Mouse (Mus musculus) adrenal gland, postnatal 25 days (tissue): ENCODE results near the gene Ywhab. TPM values are rescaled to one million over a fixed set of nuclear protein-coding genes. Genes with fewer than 3 reads are reported as not detected.

Experiments
- DNase-seq: peaks from one replicate; pipeline ENCODE4 v3.0.0; 2021; ENCODE audit warnings: mixed read lengths
- total RNA-seq: library from RNA; stranded (reverse); gene quantifications from 2 replicates; pipeline ENCODE4 v1.2.3, GENCODE M21; 2021

Gene Ywhab
- total RNA-seq, 1 experiment from 2014 or later, result 241 TPM

GRCm38 (mm10) chr2:164009227-164009626 is 14.5 kb downstream of the Ywhab start:
- DNase-seq, result no peak

- DNase-seq, result no peak
These were observed 15.7 kb downstream of the Ywhab start for GRCm38 (mm10) chr2:164010496-164010895.

- no peak for DNase-seq
These were observed 16.2 kb downstream of the Ywhab start for GRCm38 (mm10) chr2:164010944-164011343.

- DNase-seq, result no peak
These were observed 20.5 kb downstream of the Ywhab start for GRCm38 (mm10) chr2:164015304-164015703.

- no peak for DNase-seq
These were observed 24.1 kb downstream of the Ywhab start for GRCm38 (mm10) chr2:164018910-164019309.

GRCm38 (mm10) chr2:164019943-164020342 is 25.2 kb downstream of the Ywhab start:
- no peak for DNase-seq

- DNase-seq, result no peak
These were observed 27.3 kb downstream of the Ywhab start for GRCm38 (mm10) chr2:164022104-164022503.

GRCm38 (mm10) chr2:164025150-164025549 is 30.4 kb downstream of the Ywhab start, which contains the start of gene Pabpc1l:
Gene Pabpc1l, plus strand, starts transcription at chr2:164025450.
- DNase-seq, result no peak

- DNase-seq, result no peak
These were observed 36.4 kb downstream of the Ywhab start for GRCm38 (mm10) chr2:164031147-164031546.

GRCm38 (mm10) chr2:164032973-164033372 is 38.2 kb downstream of the Ywhab start:
- no peak for DNase-seq

- no peak for DNase-seq
These were observed 41.8 kb downstream of the Ywhab start for GRCm38 (mm10) chr2:164036520-164037019.

- no peak for DNase-seq
These were observed 43.8 kb downstream of the Ywhab start for GRCm38 (mm10) chr2:164038407-164039028.

- DNase-seq, result no peak
These were observed 46.2 kb downstream of the Ywhab start for GRCm38 (mm10) chr2:164040949-164041348.

GRCm38 (mm10) chr2:164041523-164041922 is 46.8 kb downstream of the Ywhab start:
- no peak for DNase-seq

- peak; percentile 26 for DNase-seq
These were observed 52.5 kb downstream of the Ywhab start for GRCm38 (mm10) chr2:164047197-164047690.

GRCm38 (mm10) chr2:164053767-164054166 is 59.0 kb downstream of the Ywhab start:
- peak; percentile 68 for DNase-seq

- no peak for DNase-seq
These were observed 59.9 kb downstream of the Ywhab start for GRCm38 (mm10) chr2:164054671-164055070.

- no peak for DNase-seq
These were observed 65.0 kb downstream of the Ywhab start for GRCm38 (mm10) chr2:164059634-164060235.

Other genes with a start within 250 kb of the Ywhab start
- gene Ada, start 244.7 kb upstream of the Ywhab start, total RNA-seq, result 2.8 and 3.6 TPM in 2 replicates
- not detected in 2 replicates for gene Ccn5, start 174.1 kb upstream of the Ywhab start, total RNA-seq
- not detected in 2 replicates for gene Kcnk15, start 141.3 kb upstream of the Ywhab start, total RNA-seq
- 182 and 190 TPM in 2 replicates for gene Rims4, start 76.3 kb upstream of the Ywhab start, total RNA-seq
- gene Pabpc1l, start 30.5 kb downstream of the Ywhab start, total RNA-seq, result 0.48 and 2.2 TPM in 2 replicates
- gene Stk4, start 75.4 kb downstream of the Ywhab start, total RNA-seq, result 34.7 and 42.5 TPM in 2 replicates
- 44.3 and 46.8 TPM in 2 replicates for gene Tomm34, start 76.2 kb downstream of the Ywhab start, total RNA-seq
- gene Kcns1, start 176.2 kb downstream of the Ywhab start, total RNA-seq, result not detected in 2 replicates
- gene Wfdc5, start 187.8 kb downstream of the Ywhab start, total RNA-seq, result not detected in 2 replicates
- gene Wfdc12, start 195.6 kb downstream of the Ywhab start, total RNA-seq, result 2.6 TPM in 1 of 2 replicates, not detected in the other
- gene Wfdc15a, start 205.2 kb downstream of the Ywhab start, total RNA-seq, result not detected in 2 replicates
- gene Wfdc15b, start 226.7 kb downstream of the Ywhab start, total RNA-seq, result not detected in 2 replicates
- gene Svs2, start 243.5 kb downstream of the Ywhab start, total RNA-seq, result not detected in 2 replicates